Mouse (Mus musculus): Measurements from ENCODE around the gene Ppp1r9b.
"Not testable (repeated sequence)": the region's sequence is repeated elsewhere in the genome, so short reads cannot be mapped to it uniquely, and the experiment has no call there.

The Ppp1r9b gene

DNA sequence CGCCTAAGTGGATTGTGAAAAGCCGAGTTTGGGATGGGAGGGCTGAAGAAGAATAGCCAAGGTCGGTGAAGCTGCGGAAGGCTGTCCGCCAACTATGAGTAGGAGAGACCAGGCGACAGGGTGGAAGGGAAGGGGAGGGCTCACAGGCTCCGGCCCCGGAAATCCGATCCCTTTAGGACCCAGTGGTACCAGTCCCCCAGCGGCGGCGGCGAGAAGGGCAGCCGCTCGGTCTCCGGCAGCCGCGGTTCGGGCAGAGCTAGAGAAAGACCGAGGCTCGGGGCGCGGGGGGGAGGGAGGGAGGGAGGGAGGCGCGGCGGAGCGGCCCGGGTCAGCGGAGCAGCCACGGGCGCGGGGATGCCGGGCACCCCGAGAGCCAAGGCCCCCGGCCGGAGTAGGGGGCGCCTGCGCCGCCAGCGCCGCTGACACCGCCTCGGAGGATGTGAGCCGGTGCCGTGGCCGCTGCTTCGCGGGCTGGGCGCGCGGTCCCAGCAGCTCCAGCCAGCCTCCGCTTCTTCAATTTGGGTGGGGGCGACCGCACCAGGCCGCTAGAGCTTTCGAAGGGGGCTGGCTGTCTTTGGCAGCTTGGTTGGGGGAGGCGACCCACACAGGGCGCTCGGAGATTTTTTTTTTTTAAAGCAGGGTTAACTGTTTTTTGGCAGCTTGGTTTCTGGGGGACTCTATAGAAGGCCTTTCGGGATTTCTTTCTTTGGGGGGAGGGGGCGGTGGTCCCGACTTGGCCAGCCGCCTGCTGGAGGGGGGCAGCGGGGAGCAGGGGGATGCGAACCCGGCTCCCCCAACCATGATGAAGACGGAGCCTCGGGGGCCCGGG is at the start of gene Ppp1r9b:
Gene Ppp1r9b, plus strand, starts transcription at position 287 of the 829 bp plus-strand sequence.
- DNase-seq (ENCODE audit: low read depth), result peak; percentile 85

DNA sequence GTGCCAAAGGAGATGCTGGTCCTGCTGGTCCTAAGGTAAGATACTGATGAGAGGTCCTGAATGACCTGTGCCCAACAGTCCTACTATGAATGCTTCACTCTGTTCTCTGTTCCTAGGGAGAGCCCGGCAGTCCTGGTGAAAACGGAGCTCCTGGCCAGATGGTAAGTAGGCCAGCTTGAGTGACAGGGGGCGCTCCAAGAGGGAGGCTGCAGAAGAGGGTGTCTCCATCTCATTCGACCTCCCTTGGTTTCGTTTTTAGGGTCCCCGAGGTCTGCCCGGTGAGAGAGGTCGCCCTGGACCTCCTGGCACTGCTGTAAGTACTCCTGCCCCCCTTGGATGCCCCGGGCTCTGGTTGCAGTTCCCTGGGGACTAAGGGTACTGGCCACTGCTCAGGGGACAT is 49.7 kb upstream of the Ppp1r9b start:
- DNase-seq (ENCODE audit: low read depth), result no peak

DNA sequence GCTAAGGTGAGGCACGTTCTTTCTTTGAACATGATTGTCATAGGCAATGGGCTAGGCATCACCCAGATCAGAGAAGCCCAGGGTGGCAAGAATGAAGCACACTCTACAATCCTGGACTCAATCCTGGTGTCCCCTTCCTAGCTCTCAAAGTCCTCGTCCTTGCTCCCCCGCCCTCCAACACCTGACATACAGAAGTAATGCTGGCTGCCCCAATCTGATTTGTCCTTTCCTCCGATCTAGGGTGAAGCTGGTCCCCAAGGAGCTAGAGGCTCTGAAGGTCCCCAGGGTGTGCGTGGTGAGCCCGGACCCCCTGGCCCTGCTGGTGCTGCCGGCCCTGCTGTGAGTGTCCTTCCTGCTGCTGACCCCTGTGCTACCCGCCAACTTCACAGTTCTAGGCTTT is 49.1 kb upstream of the Ppp1r9b start:
- no peak for DNase-seq (ENCODE audit: low read depth)

DNA sequence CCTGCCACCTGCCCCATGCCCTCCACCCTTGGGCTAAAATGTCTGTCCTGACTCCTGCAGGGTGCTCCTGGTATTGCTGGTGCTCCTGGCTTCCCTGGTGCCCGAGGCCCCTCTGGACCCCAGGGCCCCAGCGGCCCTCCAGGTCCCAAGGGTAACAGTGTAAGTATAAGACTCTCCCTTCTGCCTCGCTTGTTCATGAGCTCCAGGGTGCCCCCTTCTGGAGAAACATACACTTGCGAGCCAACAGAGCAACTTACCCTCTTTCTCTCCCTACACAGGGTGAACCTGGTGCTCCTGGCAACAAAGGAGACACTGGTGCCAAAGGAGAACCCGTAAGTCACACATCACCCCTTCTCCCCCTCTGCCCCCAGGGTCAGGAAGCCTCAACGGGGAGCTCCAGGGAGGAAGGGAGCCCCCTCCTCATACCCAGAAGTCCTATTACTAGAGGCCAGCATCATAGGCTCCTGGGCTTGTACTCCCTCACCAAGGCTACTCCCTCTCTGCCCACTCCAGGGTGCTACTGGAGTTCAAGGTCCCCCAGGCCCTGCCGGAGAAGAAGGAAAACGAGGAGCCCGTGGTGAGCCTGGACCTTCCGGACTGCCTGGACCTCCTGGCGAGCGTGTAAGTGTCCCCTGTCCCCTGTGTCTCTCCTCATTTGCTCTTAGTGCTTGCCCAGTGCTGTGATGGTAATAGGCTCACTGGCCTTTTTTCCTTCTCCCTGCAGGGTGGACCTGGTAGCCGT is 48.4 kb upstream of the Ppp1r9b start:
- peak; percentile 50 for DNase-seq (ENCODE audit: low read depth)

DNA sequence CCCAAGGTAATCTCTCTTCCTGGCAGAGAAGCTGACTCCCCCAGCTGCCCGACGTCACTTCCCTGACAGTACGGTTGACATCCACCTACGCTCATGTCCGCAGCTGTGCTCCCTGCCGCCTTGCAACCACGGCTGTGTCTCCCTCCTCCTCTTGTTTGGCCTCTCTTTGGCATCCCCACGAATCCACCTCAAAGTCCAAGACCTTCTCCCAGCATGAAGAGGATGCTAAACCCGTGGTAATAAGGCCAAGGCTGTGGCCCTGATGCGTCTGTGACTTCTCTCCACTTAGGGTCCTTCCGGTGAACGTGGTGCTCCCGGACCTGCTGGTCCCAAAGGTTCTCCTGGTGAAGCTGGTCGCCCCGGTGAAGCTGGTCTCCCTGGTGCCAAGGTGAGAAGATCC is 47.8 kb upstream of the Ppp1r9b start:
- no peak for DNase-seq (ENCODE audit: low read depth)

DNA sequence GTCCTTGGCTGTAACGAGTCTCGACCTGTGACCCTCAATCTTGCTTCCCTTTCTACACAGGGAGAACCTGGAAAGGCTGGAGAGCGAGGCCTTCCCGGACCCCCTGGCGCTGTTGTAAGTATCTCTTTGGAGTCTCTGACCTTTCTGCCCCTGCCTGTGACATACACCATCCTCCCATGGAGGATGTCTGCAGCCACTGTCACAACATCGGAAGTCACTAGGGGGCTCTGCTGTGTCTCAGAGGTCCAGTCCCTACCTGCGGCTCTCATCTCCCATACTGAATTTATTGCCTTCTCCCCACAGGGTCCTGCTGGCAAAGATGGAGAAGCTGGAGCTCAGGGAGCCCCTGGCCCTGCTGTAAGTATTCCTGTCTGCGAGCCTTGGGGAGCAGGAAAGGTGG is 46.5 kb upstream of the Ppp1r9b start:
- no peak for DNase-seq (ENCODE audit: low read depth)

DNA sequence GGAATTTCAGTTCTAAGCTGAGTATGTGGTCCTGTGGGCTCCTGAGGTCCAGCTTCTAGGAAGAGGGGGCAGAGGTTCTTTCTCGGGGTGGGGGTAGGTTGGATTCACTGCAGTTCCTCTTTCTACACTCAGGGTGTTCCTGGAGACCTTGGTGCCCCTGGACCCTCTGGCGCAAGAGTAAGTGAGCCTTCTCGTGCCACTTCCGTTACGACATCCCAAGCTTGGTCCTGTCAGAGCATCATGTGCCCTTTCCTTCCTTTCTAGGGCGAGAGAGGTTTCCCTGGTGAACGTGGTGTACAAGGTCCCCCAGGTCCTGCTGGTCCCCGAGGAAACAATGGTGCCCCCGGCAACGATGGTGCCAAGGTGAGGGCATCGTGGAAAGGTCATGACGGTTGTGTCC is 45.6 kb upstream of the Ppp1r9b start:
- no peak for DNase-seq (ENCODE audit: low read depth)

DNA sequence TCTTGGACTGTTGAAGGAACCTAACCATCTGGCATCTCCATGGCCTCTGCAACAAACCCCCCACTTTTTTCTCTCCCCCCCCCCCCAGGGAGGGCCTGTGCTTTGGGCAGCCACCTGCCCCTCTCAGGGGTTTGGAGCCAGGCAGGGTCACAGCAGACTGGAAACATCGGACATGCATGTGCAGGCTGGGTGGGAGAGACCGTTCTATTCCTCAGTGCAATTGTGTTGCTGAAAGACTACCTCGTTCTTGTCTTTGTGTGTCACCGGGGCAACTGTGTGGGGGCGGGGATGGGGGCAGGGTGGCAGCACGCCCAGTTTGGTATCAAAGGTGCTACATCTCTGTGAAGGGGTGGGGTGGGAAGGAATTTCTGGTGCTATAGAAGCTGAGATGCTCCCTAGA is 38.7 kb upstream of the Ppp1r9b start:
- no peak for DNase-seq (ENCODE audit: low read depth)

DNA sequence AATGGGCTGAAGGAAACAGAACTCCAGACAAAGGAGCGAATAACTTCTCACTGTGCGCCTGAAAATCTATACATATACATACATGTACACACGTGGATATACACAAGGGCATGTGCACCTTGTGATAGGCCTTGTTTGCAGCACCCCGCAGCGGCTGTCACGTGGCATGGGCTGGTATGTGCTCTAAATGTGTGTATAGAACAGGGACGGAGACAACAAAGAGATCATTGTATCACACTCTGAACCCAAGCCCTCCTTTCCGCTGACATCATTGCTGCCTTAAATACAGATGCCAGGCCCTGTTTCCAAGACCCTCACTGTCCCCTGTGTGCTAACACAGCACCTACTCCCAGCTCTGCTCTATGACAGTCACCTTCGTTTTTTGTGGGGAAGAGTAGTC is 35.7 kb upstream of the Ppp1r9b start:
- DNase-seq (ENCODE audit: low read depth), result no peak

DNA sequence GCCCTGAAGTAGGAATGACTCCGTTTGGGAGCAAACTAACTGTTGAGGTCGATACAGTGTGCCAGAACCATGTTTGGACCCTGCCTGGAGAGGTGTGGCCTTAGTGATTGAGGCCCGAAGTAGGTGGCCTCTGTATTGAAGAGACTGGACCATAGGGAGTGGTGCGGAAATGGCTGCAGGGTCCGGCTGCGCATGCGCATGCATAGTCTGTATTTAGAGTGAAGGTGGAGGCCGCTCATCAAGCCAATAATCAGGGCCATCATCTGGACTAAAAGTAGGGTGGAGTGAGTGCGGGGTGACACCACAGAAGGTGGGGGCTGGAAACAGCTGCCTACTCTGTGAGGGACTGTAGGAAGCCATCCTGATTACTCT is 33.2 kb upstream of the Ppp1r9b start:
- DNase-seq (ENCODE audit: low read depth), result no peak

DNA sequence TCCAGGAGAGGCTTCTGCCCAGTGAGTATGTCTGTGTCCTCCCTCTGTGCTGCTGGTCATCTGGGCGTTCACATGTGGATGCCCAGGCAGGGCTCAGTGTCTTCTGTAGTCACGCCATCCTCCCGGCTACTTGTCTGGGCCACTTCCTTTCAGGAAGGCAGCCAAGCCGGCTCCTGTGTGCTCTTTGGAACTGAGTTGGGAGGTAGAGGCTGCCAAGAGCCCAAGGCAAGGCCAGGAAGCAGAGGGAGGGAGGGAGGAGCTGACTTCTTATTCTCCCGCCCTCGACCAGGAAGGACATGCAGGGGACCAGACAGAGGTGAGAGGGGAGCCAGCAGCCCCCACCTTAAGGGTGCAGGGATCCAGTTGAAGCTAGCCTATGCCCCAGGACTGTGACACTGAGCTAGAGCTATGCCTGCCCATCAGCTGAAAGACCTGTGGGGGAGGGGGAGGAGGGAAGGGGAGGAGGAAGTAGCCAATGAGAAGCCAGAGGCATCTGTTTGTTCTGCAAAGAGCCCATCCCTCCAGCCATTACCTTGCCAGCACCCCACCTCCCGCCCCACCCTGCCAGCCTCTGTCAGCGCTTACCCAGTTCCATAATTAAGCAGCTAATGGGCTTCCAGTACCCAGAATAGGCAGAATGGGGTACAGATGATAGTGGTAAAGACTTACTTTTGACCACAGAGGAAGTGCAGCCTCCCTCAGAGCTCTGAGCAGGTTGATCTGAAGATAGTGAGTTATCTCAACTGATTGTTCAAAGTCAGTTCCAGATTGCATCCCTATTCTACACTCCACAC is 32.6 kb upstream of the Ppp1r9b start:
- DNase-seq (ENCODE audit: low read depth), result no peak

DNA sequence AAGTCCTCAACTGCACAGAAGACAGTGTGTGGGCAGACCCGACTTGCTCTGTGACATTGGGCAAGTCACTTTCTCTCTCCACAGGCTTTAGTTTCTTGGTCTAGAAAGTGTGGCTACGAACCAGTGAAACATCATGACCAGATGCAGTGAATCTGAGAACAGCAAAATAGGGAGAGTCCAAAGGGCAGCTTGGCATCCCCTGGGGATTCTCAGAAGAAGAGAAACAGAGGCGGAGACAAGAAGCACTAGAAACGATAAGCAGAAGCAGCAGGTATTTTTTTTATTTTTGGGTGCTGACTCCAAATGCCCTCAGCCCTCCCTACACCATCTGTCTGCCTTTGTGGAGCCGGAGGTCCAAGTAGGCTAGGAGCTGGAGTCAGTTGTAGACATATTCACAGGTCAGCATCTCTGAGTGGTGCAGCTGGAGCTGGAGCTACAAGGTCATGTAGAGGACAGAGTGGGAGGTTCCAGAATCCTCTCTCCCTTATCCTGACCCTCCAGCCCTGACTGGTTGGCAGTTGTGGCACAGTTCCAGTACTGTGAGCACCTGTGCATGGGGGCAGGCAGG is 28.2 kb upstream of the Ppp1r9b start:
- DNase-seq (ENCODE audit: low read depth), result no peak

DNA sequence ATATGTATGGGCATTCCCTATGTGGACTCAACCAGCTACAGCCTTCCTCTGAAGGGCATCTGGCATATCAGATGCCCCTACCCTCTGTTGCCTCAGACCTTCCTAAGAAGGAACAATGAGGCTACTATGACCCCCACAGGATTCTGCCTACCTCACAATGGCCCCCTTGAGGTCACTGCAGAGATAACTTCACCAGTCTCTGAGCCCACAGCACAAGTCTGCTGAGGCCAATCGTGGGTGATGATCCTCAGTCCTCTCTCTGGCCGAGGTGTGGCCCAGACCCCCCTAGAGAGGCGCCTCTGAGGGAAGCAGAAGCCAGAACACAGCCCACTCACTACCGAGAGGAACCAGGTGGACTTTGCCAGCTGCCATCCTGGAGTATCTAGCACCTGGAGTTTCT is 23.4 kb upstream of the Ppp1r9b start, which contains the start of gene Hils1:
Gene Hils1, plus strand, starts transcription at position 175 of the 400 bp plus-strand sequence.
- no peak for DNase-seq (ENCODE audit: low read depth)

DNA sequence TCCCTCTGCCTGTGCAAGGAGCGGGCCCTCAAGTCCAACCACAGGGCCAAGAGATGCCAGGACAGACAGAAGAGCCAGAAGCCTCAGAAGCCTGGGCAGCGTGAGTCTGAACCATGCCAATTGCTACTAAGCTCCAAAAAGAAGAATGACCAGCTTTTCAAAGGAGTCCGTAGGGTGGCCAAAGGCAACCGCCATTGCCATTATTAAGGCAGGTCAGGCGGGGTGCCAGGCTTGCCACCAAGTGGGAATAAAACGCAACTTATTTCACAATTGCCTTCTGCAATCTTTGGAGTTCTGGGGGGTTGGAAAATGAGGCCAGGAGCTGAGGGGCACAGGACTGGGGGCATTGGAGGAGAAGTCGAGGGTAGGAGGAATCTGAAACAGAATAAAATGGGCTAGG is 22.6 kb upstream of the Ppp1r9b start:
- DNase-seq (ENCODE audit: low read depth), result no peak

DNA sequence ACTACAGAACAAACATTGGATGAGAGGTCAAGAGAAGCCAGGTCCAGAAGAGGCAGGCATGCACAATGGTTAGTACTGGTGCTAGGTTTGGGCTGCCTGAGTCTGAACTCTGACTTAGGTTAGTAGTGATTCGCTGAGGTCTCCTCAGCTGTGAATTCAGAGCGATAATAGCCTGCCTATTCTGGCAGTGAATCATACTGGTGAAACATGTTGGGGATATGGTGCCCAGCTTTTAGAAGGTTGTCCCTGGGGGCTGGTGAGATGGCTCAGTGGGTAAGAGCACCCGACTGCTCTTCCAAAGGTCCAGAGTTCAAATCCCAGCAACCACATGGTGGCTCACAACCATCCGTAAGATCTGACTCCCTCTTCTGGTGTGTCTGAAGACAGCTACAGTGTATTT is 21.1 kb upstream of the Ppp1r9b start:
- DNase-seq (ENCODE audit: low read depth), result not testable (repeated sequence)

DNA sequence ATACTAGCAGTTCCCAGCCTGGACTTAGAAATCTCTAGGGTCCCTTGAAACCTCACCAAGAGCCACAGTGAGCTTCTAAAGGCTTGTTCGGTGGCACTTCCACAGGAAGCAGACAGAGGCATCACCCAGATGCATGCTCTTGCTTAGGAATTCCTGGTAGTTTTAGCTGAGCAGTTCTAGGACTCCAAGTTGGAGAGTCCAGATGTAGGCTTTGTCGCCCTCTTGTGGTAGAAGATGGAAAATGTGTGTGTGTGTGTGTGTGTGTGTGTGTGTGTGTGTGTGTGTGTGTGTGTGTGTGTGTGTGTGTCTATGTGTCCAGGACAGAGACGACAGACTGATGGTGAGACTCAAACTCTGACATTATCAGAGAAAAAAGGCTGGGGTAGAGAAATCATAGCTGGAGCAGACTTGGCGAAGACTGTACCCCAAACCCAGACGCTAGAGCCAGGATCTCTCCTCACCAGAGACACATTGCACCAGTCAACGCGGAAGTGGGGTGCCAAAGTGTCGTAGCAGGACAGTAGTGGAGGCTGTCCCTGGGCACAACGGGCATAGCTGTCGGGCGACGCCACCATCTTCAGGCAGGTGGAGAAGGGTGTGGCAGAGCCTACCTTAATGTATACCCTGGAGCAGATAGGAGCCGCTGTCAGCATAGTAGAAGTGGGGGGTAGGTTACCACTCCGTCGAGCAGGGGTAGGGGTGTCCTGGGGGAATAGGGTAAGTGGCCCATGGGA is 20.5 kb upstream of the Ppp1r9b start:
- peak; percentile 69 for DNase-seq (ENCODE audit: low read depth)

DNA sequence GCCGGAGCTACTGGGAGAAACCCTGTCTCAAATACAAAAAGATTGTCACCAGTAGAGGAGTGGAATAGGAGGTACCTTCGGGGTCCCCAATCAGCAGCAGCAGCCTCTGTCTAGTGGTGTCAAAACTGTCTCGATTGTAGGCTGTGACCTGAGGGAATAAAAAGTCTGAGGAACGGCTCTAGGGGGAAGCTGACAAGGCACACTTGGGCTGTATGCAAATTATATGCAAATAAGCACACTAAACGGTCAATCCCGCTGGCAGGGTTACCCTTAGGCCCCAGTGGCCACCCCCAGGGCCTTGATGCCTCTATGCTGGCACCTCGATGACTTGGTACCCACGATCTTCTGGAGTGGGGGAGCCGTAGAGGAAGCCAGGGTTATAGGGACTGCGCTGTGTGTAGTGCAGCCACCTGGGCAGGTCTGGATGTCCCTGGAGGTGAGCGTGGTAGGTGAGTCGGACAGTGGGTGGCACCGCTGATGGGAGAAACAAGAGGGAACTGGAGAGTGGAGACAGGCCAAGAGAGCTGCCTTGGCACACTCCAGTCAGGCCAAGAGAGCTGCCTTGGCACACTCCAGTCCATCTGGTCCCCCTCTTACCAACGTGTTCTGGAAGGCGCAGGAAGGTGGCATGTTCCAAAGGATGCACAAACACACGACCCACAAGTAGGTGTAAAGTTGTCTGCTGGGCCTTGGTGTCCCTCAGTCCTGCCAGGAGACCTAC is 18.8 kb upstream of the Ppp1r9b start:
- DNase-seq (ENCODE audit: low read depth), result no peak

DNA sequence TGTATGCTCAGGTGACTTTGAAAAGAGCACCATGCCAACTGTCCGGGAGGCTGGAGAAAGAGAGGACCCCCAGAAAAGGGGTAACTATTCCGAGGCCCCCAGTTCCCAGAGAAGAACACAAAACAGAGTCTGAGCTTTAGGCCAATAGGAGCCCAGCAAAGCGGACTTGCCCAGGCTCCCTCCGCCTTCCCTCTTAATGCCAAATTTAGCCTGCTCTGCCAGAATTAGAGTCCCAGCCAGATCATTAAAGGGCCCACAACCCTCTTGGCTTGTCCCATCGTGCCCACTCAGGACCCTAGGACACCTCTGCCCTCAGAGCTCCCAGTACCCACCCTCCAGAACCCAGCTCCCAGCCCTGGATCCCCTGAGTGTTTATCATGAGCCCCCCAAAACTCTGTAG is 17.9 kb upstream of the Ppp1r9b start:
- no peak for DNase-seq (ENCODE audit: low read depth)

DNA sequence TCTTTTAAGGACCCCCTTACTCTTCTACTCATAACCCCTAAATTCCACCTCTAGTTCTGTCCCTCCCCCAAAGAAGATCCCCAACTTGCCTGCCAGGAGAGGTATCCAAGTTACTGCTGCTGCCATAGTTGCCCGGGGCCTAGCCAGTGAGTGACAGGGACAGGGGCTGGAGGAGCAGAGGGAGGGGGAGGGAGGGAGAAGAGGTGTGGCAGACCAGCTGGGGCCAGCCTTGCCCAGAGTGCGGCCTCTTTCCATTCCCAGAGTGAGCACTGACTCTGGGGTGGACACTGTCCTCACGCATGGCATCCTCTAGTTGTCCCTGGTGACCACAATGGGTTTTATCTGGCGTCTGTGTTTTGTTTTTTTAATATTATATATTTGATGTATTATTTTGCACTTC is 17.5 kb upstream of the Ppp1r9b start:
- no peak for DNase-seq (ENCODE audit: low read depth)

DNA sequence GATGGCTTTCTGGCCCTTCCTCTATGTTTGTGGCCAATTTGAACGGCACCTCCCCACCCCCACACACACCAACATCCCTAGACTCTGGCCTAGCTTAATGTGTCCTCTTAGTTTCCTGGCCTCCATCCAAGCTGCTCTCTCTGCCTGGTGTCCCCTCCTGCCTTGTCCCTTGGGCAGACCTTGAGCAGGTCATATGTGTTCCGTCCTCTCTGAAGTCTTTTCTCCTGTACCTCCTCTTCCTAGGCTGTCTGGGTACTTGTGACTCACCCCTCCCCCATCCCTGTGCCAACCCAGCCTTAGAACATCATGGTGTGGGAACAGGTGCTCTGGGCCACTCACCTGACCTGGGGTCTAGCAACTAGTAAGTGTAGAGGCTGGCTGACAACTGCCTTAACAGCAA is 15.9 kb upstream of the Ppp1r9b start:
- no peak for DNase-seq (ENCODE audit: low read depth)

DNA sequence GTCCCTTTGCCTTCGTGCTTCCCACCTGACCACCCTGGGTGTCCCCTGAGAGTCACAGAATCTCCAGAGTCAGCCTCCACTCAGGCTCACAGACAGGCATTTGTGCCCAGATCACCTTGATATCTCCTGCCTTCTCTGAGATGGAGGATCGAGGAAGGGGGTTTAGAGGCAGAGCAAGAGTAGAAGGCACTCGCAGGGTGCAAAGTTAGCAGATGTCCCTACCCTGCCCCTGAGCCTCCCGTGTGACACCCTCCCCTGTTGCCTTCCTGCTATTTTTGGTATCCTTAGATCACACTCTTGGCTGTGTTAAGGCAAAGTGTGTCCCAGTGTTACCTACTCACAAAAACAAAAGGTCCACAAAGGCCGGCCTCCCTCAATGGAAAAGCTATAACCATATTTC is 14.6 kb upstream of the Ppp1r9b start, which contains the start of gene Sgca:
Gene Sgca, minus strand, starts transcription at position 129 of the 400 bp plus-strand sequence.
- no peak for DNase-seq (ENCODE audit: low read depth)
